Mouse (Mus musculus): ENCODE results near the gene Slc22a30.

- no peak for TF ChIP-seq CTCF (IDR thresholded peaks at IDR 0.05; ENCODE audit: low read depth)
- no peak for TF ChIP-seq EP300 (IDR thresholded peaks at IDR 0.05; ENCODE audit: low read depth)
Observed at GRCm38 (mm10) chr19:8448321-8448720, 43.4 kb upstream of the Slc22a30 start.
